Mouse (Mus musculus): ENCODE data around the gene Cdk19.

GRCm38 (mm10) chr10:40428633-40429032 is 89.3 kb downstream of the Cdk19 start:
- no peak for TF ChIP-seq CTCF (IDR thresholded peaks at IDR 0.05; ENCODE audit: low read depth, low read length)
- no peak for TF ChIP-seq GATA1 (IDR thresholded peaks at IDR 0.05; ENCODE audit: borderline replicate concordance, low read length)
- TF ChIP-seq GATA2 (IDR thresholded peaks at IDR 0.05; ENCODE audit: borderline replicate concordance, low read depth, low read length), result no peak
- no peak for TF ChIP-seq TAL1 (conservative IDR thresholded peaks at IDR 0.05; ENCODE audit: low read depth, low read length)
